Mouse (Mus musculus) adrenal gland, adult 18-20 months (tissue): ENCODE data around the gene Cd1d1. TPM values are rescaled to one million over a fixed set of nuclear protein-coding genes. Genes with fewer than 3 reads are reported as not detected.
"Not testable (repeated sequence)": the region's sequence is repeated elsewhere in the genome, so short reads cannot be mapped to it uniquely, and the experiment has no call there.

ENCODE experiments used
- DNase-seq, 2 experiments: peaks; one replicate each; pipeline ENCODE4 v3.0.0; 2021 to 2022; ENCODE audit warnings: low spot score in 2 of 2
- long read RNA-seq, 2 experiments: library from polyadenylated mRNA; stranded (forward); transcript quantifications; one replicate each; pipeline ENCODE4 v2.0.0; 2021
- total RNA-seq, 2 experiments: library from RNA; stranded (reverse); gene quantifications; 1 replicate in 1 of 2; 2 replicates in 1 of 2; pipeline ENCODE4 v1.2.3; 2021

Cd1d1 gene
- 100 to 1,000 TPM in 1 of 2 experiments, 10 to 100 TPM in 1; 51.3 to 286 TPM for total RNA-seq
- long read RNA-seq, experiment 1, transcript Cd1d1-201 (6 exons, 1,946 nt) = major isoform, 34 of 42 reads
- long read RNA-seq, experiment 1, partial matches to known transcripts = 4 of 42 reads
- long read RNA-seq, experiment 1, other reads (novel, unspliced or antisense) = 4 of 42 reads
- long read RNA-seq, experiment 2, transcript Cd1d1-203 (3 exons, 1,475 nt) = minor isoform, 8 of 473 reads
- long read RNA-seq, experiment 2, transcript Cd1d1-201 (6 exons, 1,946 nt) = major isoform, 333 of 473 reads
- long read RNA-seq, experiment 2, partial matches to known transcripts = 48 of 473 reads
- long read RNA-seq, experiment 2, other reads (novel, unspliced or antisense) = 82 of 473 reads

DNA sequence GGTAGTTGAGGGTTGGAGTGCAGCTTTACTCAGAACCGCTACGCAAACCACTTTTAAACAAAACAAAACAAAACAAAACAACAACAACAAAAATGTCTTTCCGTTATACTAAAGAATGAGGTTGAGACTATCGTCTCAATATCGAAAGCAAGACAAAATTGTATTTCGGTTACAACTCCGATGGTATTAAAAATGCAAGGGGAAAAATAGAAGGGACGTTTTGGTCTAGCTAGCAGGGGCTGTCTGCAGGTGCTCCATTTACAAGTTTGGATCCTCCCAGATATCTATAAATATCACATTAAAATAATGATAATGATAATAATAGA lies at the start of gene Cd1d1:
Gene Cd1d1, minus strand, starts transcription at position 27 of the 326 bp plus-strand sequence.
- DNase-seq = no peak

DNA sequence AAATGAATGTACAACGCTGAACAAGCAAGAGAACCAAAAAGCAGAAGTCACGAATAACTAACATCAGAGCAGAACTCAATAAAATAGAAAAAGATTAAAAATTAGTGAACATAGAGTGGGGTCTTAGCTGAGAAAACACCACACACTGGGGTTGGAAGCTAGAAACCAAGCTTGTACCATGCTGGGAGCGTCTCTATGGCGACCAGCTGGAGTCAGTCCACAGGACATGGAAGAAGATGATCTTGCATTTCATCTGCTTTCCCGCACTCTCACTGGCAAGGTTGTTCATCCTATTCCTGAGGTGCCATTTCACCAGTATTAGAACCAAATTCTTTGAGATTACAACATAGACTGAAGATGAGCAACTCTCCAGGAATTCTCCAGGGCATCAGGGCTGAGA lies 48.6 kb upstream of the Cd1d1 start:
- DNase-seq = no peak

DNA sequence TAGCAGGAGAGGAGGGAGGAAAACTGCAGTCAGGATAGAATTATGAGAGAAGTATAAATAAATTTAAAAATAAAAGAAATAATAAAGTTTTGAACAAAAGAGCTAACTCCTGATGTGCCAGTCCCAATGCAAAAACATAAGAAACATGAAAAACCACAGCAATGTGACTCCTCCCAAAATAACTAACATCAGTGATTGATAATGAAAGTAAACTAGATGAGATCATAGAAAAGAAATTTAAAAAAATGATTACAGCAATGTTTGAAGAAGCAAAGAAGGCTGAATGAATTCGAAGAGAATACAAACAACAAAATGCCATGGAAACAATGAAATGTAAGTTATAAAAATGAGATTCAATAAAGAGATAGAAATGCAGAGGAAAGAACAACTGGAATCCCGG lies 42.5 kb upstream of the Cd1d1 start:
- DNase-seq = no peak

DNA sequence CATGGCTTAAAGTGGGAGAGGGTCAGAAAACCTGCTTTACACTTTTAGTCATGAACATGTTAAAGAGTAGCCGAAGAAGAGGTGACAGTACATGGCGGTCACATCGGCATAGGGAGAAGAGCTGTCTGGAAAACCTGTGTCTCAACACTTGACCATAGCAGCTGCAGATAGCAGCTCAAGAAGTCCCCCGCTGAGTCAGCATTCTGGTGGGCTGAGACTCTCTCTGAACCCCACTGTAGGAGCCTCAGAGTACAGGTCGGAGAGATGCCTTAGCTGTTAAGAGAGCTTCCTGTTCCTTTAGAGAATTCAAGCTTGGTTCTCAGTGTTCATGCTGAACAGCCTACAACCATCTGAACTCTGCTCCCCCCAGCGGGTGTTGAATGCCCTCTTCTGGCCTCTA lies 39.3 kb upstream of the Cd1d1 start:
- no peak for DNase-seq

DNA sequence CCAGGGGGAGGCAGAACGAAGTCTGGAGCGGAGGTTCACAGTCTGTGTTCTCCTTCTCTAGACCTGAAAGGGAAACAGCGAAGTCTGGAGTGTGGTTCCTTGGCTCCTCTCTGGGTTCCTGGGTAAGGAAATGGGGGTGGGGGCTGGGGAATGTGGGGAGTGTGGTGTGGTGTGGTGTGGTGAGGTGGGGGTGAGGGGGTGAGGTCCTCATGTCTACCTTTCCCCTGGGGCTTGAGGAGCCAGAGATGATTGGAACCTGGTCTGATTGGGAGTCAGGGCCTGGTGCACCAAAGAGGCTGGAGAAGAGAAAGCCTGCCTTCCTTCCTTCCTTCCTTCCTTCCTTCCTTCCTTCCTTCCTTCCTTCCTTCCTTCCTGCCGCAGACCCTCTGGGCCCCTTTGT lies 34.8 kb upstream of the Cd1d1 start:
- DNase-seq = no peak

DNA sequence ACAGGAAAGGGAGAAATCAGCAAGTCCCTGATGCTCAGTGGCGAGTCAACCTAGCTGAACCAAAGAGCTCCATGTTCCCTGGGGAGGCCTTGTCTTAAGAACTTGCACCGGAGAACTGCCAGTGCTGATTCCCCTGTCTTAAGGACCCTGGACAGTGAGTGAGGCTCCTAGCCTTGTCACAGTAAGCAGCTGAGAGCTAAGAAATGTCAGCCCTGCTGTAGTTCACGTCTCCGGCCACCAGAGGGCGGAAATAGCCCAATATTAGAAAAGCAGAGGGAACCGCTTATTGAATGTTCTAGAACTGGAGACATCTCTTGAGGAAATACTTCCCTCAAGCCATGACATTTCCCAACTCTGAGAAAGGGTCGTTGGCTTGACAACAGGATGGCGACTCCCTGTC lies 34.1 kb upstream of the Cd1d1 start:
- DNase-seq = peak; percentile 74 to 80

DNA sequence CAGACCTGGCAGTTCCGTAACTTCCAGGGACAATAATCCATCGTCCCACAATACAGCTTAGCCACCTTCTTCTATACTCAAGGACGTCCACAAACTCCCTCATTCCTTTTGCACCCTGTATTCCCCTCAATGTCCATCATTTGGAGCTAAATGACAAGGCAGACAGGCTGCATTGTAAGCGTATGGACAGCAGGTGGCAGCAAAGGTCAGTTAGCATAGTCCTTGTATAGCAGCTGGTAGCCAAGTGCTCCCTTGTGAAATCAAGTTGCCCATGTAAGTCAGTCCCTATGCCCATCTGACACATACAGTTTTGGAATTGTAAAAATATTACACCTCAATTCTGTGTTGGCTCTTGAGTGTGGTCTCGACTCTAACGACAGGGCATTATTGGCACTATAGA lies 31.6 kb upstream of the Cd1d1 start:
- DNase-seq = peak; percentile 46 to 56

DNA sequence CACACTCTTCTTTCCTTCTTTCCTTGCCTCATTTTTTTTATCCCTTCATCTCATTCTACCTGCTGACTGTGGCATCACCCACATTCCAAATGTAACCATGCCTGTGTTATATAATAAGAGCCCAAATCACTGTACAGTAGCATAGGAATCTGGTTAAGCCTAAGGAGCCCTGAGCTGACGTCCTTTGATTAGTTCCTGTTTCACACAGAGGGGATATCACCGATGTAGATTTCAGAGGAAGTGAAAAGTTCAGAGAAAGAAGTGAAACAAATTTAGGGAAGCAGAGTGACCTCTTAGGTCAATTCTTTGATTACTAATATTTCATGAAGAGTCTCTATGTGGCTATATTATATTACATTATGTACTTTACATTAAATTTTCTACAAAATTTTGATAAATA lies 18.5 kb upstream of the Cd1d1 start:
- DNase-seq = no peak

DNA sequence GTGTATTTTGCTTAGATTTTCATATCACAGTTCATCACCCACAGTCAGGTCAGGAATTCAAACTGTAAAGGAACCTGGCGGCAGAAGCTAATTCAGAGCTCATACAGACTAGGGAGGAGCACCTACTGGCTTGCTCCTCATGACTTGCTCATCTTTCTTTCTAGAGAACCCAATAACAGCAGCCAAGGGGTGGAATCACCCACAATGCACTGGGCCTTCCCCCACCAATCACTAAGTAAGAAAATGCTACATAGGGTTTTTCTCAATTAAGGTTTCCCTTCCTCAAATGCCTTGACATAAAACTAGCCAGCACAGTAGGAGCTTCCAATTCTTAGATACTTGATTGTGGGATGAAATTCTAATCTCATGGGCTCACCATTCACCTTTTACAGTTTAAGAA lies 17.8 kb upstream of the Cd1d1 start:
- DNase-seq = no peak

DNA sequence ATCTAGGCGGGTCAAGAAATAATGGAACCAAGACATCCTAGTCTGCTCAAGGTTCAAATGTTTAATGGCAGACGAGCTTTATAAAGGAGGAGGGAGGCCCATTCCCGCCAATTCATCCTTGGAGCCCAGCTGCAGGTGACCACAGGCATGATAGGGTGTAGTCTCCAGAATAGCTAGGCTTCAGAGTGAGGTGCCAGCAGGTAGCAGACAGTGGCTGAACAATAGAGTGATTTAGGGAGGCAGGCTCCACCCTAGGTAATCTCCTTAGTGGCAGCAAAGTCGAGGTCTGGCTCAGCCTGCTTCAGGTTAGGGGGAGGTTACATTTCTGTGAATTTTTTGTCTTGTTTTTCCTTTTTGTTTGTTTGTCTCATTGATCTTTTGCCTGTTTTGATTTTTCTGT lies 16.7 kb upstream of the Cd1d1 start:
- no peak for DNase-seq

DNA sequence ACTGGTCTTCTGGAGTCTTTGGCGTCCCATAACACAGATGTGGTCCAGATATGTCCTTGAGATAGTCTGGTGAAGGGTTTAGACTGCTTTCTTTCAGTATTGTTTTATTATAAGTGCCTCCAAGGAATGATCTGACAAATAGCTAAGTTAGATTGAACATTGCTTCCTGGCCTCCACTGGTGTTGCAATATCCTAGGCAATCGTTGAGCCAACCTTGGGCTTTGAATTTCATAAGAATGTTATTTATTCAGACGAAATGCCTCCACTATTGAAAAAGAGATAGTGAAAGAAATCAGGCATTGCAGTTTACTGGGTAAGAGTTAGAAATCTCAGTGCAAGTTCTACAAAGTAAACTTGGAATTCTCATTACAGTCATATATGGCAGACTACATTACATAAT lies 13.2 kb upstream of the Cd1d1 start:
- DNase-seq = not testable (repeated sequence)

DNA sequence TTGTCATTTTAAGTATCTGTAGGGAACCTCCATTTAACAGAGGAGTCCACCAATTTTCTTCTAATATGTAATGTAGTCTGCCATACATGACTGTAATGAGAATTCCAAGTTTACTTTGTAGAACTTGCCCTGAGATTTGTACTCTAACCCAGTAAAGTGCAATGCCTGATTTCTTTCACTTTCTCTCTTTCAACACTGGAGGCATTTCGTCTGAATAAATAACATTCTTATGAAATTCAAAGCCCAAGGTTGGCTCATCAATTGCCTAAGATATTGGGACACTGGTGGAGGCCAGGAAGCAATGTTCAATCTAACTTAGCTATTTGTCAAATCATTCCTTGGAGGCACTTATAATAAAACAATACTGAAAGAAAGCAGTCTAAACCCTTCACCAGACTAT lies 9.0 kb upstream of the Cd1d1 start:
- DNase-seq = not testable (repeated sequence)

DNA sequence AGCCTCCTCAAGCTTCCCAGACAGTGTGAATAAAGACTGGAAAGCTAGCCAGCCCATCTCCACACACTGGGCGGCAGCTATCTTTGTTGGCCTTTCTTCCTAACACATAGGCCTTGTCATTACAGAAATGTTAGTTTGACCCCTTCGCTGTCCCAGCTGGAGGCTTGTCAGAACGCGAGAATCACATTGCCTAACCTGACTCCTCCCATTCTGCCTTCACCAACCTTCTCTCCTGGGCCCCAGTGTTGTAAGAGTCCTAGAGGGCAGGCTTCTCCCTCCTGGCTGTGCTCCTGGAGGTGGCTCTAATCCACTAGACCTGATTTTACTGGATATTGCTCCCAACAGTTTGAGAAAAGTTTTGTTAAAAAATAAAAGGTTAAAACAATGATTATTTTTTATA lies 1.4 kb upstream of the Cd1d1 start:
- peak in 1 of 2 experiments; percentile 24 for DNase-seq

DNA sequence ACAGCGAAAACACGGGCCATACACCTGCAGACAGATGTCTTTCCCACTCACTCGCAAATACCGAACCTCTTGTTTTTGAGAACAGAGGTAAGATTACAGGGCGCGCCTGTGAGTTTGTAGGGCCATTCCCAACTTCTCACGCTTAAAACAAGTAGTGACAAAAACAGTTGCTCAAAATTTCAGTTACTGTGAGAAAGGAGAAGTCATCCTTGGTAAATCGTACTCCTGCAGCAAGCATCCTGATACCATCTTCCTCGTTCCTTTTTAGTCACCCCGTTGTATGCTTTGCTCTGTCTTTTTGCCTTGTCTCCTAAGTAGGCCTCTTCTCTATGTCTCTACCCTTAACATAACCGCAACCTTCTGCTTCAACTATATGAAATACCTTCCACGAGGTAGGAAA lies 810 bp upstream of the Cd1d1 start:
- no peak for DNase-seq

DNA sequence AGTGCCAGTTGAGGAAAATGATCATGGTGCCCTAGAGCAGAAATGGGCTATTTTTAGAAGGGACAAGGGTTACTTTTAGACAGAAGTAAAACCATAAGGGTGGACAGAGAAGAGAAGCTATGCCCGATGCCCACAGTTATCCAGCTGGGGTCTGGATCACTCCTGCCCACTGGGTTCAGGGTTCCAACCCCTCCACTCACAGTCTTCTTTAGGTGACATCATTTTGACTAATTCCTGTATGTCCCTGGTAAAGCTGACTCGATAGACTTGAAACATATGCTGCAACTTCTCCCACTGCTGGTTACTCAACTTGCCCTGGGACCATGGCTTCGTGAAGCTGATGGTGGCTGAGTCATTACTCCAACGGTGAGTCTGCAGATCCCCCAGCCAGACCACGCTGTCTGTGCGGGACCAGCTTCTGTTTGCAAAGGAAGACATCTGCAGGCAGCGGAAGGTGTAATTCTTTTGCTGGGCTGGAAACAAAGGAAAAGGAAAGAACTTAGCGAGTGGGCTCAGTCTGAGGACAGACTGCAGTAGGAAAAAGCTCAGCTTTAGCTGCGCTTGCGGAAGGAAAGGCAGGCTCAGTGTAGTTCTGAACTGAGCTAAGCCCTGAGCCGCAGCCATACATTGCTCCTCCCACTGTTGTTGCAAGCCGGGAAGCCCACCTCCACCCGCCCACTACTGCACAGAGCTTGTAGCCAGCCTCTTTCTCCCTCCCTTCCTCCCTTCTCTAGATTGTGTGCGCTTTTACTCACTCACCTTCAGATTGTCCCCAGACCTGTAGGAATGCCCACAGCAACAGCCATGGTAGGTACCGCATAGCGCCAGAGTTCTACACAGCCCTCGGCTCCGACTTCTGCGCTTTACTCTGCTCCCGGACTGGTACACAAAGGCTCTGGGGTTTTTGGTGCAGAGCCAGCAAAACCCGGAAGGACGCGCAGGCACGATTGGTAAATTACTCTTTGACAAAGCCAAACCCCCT lies 517 bp downstream of the Cd1d1 start:
- DNase-seq = peak; percentile 72 to 77

DNA sequence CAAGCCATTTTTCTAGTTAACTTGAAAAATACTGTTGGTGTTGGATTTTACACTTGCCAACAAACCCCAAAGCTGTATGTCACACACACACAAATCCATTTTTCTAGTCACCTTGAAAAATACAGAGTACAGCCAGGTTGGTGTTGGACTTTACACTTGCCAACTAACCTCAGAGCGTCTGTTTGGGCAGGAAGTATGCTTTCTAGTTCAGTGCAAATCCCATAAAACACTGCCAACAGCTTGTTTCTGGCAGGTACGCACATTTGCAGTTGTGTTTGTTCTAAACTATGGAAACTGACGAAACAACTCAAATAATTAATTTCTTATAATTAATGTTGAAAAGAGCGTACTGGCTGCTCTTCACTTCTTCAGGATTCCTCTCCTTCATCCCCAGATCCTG lies 3.1 kb downstream of the Cd1d1 start:
- DNase-seq = no peak

DNA sequence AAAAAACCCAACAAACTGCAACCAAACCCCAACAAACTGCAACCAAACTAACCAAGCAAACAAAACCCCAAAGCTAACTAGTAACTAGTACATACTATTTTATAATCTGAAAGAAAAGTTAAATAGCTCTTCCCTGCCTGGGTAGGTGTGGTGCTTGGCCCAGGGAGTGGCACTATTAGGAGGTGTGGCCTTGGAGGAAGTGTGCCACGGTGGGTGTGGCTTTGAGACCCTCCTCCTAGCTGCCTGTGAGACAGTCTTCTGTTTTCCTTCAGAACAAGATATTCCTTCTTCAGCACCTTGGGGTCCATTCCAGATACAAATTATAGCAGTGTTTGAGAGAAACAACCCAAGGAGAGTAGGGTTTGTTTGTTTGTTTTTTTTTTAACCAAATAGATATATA lies 3.9 kb downstream of the Cd1d1 start:
- DNase-seq = no peak

DNA sequence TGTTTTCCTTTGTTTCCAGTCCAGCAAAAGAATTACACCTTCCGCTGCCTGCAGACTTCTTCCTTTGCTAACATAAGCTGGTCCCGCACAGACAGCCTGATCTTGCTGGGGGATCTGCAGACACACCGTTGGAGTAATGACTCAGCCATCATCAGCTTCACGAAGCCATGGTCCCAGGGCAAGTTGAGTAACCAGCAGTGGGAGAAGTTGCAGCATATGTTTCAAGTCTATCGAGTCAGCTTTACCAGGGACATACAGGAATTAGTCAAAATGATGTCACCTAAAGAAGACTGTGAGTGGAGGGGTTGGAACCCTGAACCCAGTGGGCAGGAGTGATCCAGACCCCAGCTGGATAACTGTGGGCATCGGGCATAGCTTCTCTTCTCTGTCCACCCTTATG lies 12.3 kb downstream of the Cd1d1 start:
- not testable (repeated sequence) for DNase-seq

DNA sequence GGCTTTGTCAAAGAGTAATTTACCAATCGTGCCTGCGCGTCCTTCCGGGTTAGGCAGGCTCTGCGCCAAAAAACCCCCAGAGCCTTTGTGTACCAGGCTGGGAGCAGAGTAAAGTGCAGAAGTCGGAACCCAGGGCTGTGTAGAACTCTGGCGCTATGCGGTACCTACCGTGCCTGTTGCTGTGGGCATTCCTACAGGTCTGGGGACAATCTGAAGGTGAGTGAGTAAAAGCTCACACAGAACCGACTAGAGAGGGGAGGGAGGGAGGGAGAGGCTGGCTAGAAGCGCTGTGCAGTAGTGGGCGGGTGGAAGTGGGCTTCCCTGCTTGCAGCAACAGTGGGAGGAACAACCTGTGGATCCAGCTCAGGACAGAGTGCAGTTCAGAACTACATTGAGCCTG lies 12.8 kb downstream of the Cd1d1 start:
- DNase-seq = no peak

DNA sequence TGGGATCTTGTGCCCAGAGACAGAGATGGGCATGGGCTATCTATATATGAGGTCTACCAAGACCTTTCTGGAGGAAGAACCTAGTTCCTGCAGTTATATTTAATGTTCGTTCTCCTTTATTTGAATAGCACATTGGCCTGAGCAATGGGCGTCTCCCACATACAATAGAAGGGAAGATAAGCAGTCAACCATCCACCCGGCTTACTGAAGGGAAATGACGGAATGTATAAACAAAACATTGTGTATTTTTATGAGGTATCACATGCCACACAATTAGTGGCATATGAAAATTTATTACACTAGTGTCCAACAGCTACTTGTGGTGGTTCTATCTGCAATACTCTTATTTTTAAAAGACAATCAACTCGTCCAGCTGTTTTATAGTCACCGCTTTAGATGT lies 15.9 kb downstream of the Cd1d1 start:
- no peak for DNase-seq

DNA sequence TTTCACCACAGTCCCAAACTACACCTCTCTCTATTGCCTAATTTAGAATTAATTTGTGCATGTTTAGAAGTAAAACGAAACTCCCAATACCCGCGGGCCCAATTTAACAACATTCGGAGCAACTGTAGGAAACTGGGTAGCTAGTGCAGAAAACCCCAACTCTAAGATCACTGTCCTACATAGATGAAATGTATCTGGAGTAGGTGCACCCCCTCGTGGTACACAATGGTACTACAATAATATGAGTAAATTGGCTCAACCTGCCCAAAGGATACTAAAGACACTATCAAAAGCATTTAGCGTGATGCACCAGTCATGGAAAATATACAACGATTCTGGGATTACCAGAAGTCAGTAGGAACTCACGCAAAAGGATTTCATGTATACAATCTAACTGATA lies 22.7 kb downstream of the Cd1d1 start:
- peak; percentile 44 to 63 for DNase-seq

DNA sequence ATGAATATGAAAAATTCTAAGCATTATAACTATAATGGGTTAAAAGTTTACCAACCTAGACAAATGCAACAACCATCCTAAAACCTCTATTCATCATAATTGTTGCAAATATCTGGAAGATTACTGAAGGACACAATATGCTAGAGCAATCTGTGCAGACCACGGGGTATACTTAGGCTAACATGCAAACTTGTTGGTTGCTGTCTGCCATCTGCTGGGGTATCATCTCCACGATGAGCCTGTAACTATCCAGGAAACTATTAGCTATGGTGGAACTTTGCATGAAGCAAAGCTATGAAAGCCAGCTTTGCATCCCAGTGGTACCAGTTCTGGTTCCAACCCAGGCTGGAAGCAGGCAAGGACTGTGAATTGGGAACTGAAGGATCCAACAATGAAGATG lies 24.1 kb downstream of the Cd1d1 start:
- DNase-seq = no peak
